Mouse (Mus musculus) testis, adult 2 months (tissue): ENCODE measurements around the gene Dtx4. TPM values are rescaled to one million over a fixed set of nuclear protein-coding genes. Genes with fewer than 3 reads are reported as not detected.

ENCODE experiments used
- H3K27ac ChIP-seq: fragments of 200-500 bp; 2 replicates; pipeline ENCODE4 v1.5.1; 2012; ENCODE audit warnings: low read depth, low read length; ENCODE audit not compliant: control insufficient read depth, insufficient read depth
- H3K27me3 ChIP-seq: fragments of 200-500 bp; 2 replicates; pipeline ENCODE4 v1.6.1; 2012; ENCODE audit warnings: mild to moderate bottlenecking, low read length, moderate library complexity; ENCODE audit not compliant: control insufficient read depth, insufficient read depth
- H3K36me3 ChIP-seq: fragments of 200-500 bp; 2 replicates; pipeline ENCODE4 v1.6.1; 2012; ENCODE audit warnings: mild to moderate bottlenecking, low read length; ENCODE audit not compliant: control insufficient read depth, insufficient read depth
- H3K4me1 ChIP-seq: fragments of 200-500 bp; 2 replicates; pipeline ENCODE4 v1.6.1; 2012; ENCODE audit warnings: low read length; ENCODE audit not compliant: control insufficient read depth, insufficient read depth
- H3K4me3 ChIP-seq: fragments of 200-500 bp; 2 replicates; pipeline ENCODE4 v1.5.1; 2012; ENCODE audit warnings: low read depth, mild to moderate bottlenecking, low read length, moderate library complexity, mixed read lengths; ENCODE audit not compliant: control insufficient read depth
- CTCF ChIP-seq: fragments of 200-500 bp; IDR thresholded peaks from 2 replicates; pipeline ENCODE4 v1.5.1; 2012; ENCODE audit warnings: low read depth, mild to moderate bottlenecking, inconsistent platforms, low read length, moderate library complexity; ENCODE audit not compliant: control insufficient read depth, insufficient read depth, insufficient replicate concordance
- POLR2A ChIP-seq: fragments of 200-500 bp; IDR thresholded peaks from 2 replicates; pipeline ENCODE4 v1.6.1; 2012; ENCODE audit warnings: low read depth, mild to moderate bottlenecking, inconsistent platforms, low read length, moderate library complexity; ENCODE audit not compliant: control insufficient read depth
- polyA plus RNA-seq: library from polyadenylated mRNA; depleted of rRNA; stranded (reverse); fragments of >200 nt; gene quantifications from 2 replicates; pipeline ENCODE4 v1.2.3, GENCODE M21; 2012; rRNA removed

Gene Dtx4
- polyA plus RNA-seq, 1 experiment: 6.0 TPM

GRCm38 (mm10) chr19:12433033-12433432 is 68.2 kb downstream of the Dtx4 start:
- Histone ChIP-seq H3K4me3 (no peak overlapping the region), H3K27ac (no peak overlapping the region), H3K27me3 (no peaks in the 10 kb centered on the region), H3K36me3 (no peaks in the 10 kb centered on the region), H3K4me1 (no peaks in the 10 kb centered on the region)
- TF ChIP-seq POLR2A (no peak), CTCF (0 out of 2 replicates have a peak, but pooled peaks have one; percentile 5)

- TF ChIP-seq CTCF: no peak
- no peak for TF ChIP-seq POLR2A
- H3K4me1 ChIP-seq: no peaks in the 10 kb centered on the region
- H3K4me3 ChIP-seq: no peak within 1 kb of the TSS
- H3K36me3 ChIP-seq: no peaks in the 10 kb centered on the region
- H3K27me3 ChIP-seq: no peaks in the 10 kb centered on the region
- H3K27ac ChIP-seq: no peak within 1 kb of the TSS
Measured at GRCm38 (mm10) chr19:12427605-12428004, 73.6 kb downstream of the Dtx4 start, which contains the start of gene Pfpl. Pfpl (plus strand) TSS chr19:12427905.

- TF ChIP-seq POLR2A: no peak
- no peak for TF ChIP-seq CTCF
- H3K27ac ChIP-seq: no peak overlapping the region
- no peak overlapping the region for H3K4me3 ChIP-seq
- H3K4me1 ChIP-seq: no peaks in the 10 kb centered on the region
- H3K27me3 ChIP-seq: no peaks in the 10 kb centered on the region
- H3K36me3 ChIP-seq: no peaks in the 10 kb centered on the region
Measured at GRCm38 (mm10) chr19:12427101-12427500, 74.2 kb downstream of the Dtx4 start.

GRCm38 (mm10) chr19:12421680-12422079 is 79.6 kb downstream of the Dtx4 start:
- TF ChIP-seq POLR2A: no peak
- no peak for TF ChIP-seq CTCF
- Histone ChIP-seq H3K27ac (no peak overlapping the region), H3K4me3 (no peak overlapping the region), H3K4me1 (no peaks in the 10 kb centered on the region), H3K36me3 (no peaks in the 10 kb centered on the region), H3K27me3 (no peaks in the 10 kb centered on the region)

- Histone ChIP-seq H3K27me3 (no peaks in the 10 kb centered on the region), H3K36me3 (no peaks in the 10 kb centered on the region), H3K27ac (no peak overlapping the region), H3K4me1 (no peaks in the 10 kb centered on the region), H3K4me3 (no peak overlapping the region)
- TF ChIP-seq CTCF (no peak), POLR2A (no peak)
Measured at GRCm38 (mm10) chr19:12420555-12420954, 80.7 kb downstream of the Dtx4 start.

- Histone ChIP-seq H3K36me3 (no peaks in the 10 kb centered on the region), H3K4me3 (no peak overlapping the region), H3K27ac (no peak overlapping the region), H3K4me1 (no peaks in the 10 kb centered on the region), H3K27me3 (no peaks in the 10 kb centered on the region)
- no peak for TF ChIP-seq CTCF
- TF ChIP-seq POLR2A: no peak
Measured at GRCm38 (mm10) chr19:12418312-12418711, 82.9 kb downstream of the Dtx4 start.

- Histone ChIP-seq H3K4me1 (no peaks in the 10 kb centered on the region), H3K27ac (no peak within 1 kb of the TSS), H3K27me3 (no peaks in the 10 kb centered on the region), H3K36me3 (no peaks in the 10 kb centered on the region), H3K4me3 (no peak within 1 kb of the TSS)
- TF ChIP-seq CTCF (no peak), POLR2A (no peak)
Measured at GRCm38 (mm10) chr19:12417361-12417760, 83.9 kb downstream of the Dtx4 start, which contains the start of gene Olfr1441. Olfr1441 (plus strand) TSS chr19:12417433.

Other genes with a start within 250 kb of the Dtx4 start
- gene Olfr235, start 240.4 kb downstream of the Dtx4 start, polyA plus RNA-seq: 0.10 TPM in 1 of 2 replicates, not detected in the other
- not detected in 2 replicates for gene Olfr1434, start 221.6 kb downstream of the Dtx4 start, polyA plus RNA-seq
- gene Olfr1436, start 202.3 kb downstream of the Dtx4 start, polyA plus RNA-seq: not detected in 2 replicates
- gene Olfr1437, start 176.4 kb downstream of the Dtx4 start, polyA plus RNA-seq: not detected in 2 replicates
- gene Olfr1438-ps1, start 165.5 kb downstream of the Dtx4 start, polyA plus RNA-seq: not detected in 2 replicates
- gene Olfr1440, start 114.2 kb downstream of the Dtx4 start, polyA plus RNA-seq: not detected in 2 replicates
- gene Olfr1441, start 84.0 kb downstream of the Dtx4 start, polyA plus RNA-seq: not detected in 2 replicates
- gene Pfpl, start 73.5 kb downstream of the Dtx4 start, polyA plus RNA-seq: 0.02 TPM in 2 replicates
- 2.8 and 3.3 TPM in 2 replicates for gene Mpeg1, start 40.7 kb downstream of the Dtx4 start, polyA plus RNA-seq
- gene Fam111a, start 44.3 kb upstream of the Dtx4 start, polyA plus RNA-seq: 0.07 and 0.11 TPM in 2 replicates
- not detected in 2 replicates for gene Gm4952, start 98.5 kb upstream of the Dtx4 start, polyA plus RNA-seq
- gene Glyat, start 131.9 kb upstream of the Dtx4 start, polyA plus RNA-seq: not detected in 2 replicates
- gene Olfr1442, start 169.0 kb upstream of the Dtx4 start, polyA plus RNA-seq: not detected in 2 replicates
- not detected in 2 replicates for gene Olfr1443, start 176.7 kb upstream of the Dtx4 start, polyA plus RNA-seq
- not detected in 2 replicates for gene Keg1, start 194.3 kb upstream of the Dtx4 start, polyA plus RNA-seq